Mouse (Mus musculus): ENCODE data around the gene Snd1.

DNA sequence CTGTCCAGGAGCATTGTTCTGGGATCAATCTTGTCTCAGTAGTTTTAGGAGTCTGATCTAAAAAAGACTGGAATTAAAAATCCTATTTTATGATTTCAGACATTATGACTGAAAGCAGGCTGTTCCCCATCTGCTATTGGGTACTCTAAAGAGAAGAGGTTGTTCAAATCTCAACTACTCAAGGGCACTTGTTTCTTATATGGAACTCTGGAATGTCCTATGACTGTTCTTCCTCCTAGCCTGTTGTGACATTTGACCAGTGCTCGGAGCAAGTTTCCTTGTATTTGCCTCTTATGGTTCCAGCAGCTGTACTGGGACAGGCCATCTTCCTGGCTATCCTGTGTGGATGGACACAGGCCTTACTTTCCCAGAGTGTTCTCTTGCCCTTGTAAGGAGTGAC, 42.1 kb downstream of the Snd1 start:
- TF ChIP-seq POLR2A (IDR thresholded peaks at IDR 0.05; ENCODE audit: insufficient read length, low read depth) (no peak), TCF12 (IDR thresholded peaks at IDR 0.05; ENCODE audit: insufficient read depth, poor library complexity, severe bottlenecking) (no peak), TCF3 (IDR thresholded peaks at IDR 0.05; ENCODE audit: insufficient read length, low read depth) (no peak), MYOG (IDR thresholded peaks at IDR 0.05; ENCODE audit: control insufficient read depth in 1 of 3, insufficient read depth in 1 of 3, insufficient read length in 2 of 3, low read depth in 2 of 3) (no peak), E2F4 (IDR thresholded peaks at IDR 0.05; ENCODE audit: insufficient read depth) (no peak), POLR2AphosphoS2 (IDR thresholded peaks at IDR 0.05; ENCODE audit: insufficient read length, low read depth) (no peak), USF1 (IDR thresholded peaks at IDR 0.05; ENCODE audit: low read depth) (no peak)

Measured in myocyte (in vitro differentiated cells).